Mouse (Mus musculus) ES-E14 (cell line): ENCODE measurements at regions not wholly inside any gene's neighbourhood (a gene's known extent, or its start where the extent isn't known, plus 50 kb on each side); places are given as distances from the start of the nearest gene placed in this dataset.

Experiments
- MAFK ChIP-seq: IDR thresholded peaks from 2 replicates; pipeline ENCODE4 v1.6.1; 2014; ENCODE audit warnings: mild to moderate bottlenecking, low read depth, low read length, inconsistent platforms; ENCODE audit not compliant: insufficient read depth
- ZC3H11A ChIP-seq: IDR thresholded peaks from 2 replicates; pipeline ENCODE4 v1.6.1; 2012; ENCODE audit warnings: low read depth, mild to moderate bottlenecking, inconsistent platforms, low read length, borderline replicate concordance

DNA sequence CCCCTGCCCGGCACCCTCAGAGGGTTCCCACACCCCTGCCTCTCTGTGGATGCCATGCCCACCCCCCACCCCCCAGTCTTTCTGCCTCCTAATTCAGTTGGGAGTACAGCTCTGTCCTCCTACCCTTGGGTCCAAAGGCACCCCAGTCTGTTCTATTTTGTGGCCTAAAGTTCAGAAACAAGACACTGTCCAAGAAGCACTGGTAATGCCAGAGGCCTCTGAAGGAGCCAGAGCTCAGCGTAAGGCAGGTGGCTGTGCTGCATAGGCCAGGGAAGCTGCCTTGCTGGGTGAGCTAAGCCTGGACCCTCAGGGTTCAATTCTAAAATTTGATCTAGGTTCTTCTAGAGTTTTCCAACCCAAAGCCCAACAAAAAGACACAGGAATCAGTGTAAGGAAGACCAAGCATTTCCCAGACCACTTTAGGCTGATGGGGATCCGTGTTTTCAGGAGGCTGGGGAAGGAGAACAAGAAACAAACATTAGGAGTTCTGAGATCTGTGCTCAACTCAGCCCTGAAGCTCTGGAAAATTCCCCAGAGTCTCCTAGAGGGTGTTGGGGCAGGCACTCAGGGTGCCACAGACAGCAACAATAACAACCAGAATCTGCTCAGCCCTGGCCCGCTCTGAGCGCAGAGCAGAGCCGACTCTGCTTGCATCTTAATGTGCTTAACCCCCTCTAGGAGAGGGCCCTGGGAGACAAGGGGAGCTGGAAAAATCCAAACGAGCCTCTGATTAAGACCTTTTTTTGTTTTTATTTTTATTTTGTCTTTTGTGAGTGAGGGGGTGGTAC is 81.0 kb downstream of the 1700001O22Rik start:
- TF ChIP-seq ZC3H11A, result no peak
- TF ChIP-seq MAFK, result no peak
